Mouse (Mus musculus) heart, postnatal 0 days (tissue): ENCODE results near the gene P2ry14.

Source experiments
- CTCF ChIP-seq: IDR thresholded peaks from 2 replicates; pipeline ENCODE4 v1.5.1; 2016; ENCODE audit warnings: antibody characterized with exemption, control low read depth, low read depth
- EP300 ChIP-seq: IDR thresholded peaks from 2 replicates; pipeline ENCODE4 v1.6.1; 2016; ENCODE audit warnings: antibody characterized with exemption, low read depth

DNA sequence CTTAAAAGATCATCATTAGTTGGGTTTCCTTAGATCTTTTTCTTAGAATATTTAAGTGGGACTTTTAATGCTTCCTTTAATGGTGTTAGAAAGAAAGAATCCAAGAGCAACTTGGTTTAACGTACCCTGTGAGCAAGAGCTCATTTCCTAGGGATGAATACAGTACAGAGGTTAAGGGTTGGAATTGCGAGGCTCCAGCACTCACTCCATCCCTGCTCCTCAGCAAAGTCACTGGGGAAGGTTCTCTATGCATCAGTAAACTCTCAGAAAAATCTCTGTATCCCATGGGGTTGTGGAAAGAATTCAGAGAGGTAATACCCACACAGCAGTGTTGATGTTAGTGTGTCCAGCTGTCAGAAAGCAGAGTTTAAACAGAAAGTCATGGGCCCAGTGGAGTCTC lies 13.3 kb downstream of the P2ry14 start:
- TF ChIP-seq CTCF = no peak
- TF ChIP-seq EP300 = no peak
